Comparison of ENCODE assay signal across 30 mouse cellular contexts in the genomic region with DNA sequence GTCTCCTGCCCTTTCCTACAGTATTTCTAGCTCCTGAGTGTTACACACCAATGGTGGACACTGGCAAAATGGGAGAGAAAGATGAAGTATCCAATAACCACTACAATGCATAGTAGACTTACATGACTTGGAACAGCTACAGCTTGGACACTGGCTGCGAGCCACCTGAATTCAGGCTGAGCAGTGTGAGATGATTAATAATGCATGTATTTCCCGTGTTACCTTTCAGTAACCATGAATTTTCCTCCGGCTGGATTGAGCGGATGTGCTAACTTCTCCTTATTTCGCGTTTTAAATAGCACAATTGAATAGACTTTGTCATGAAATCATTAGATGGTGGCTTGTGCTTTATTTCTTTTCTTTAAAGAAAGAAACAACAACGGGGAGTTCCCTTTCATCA.
DNase-seq lines count a peak whose midpoint lies in the region; ATAC-seq lines count a peak whose summit lies in the region.
"Had no signal": no experiment of that assay in that cellular context is flagged by ENCODE, and none has a peak within 500 bp of the region (broad histone marks: within the 10 kb centered on the region; RNA-seq: fewer than 3 reads in every experiment).

No protein-coding gene starts in this region.

- no peaks in the 10 kb centered on the region for H3K36me3 ChIP-seq in forebrain, embryonic 14.5 days (ENCODE audit: control insufficient read depth, insufficient read depth, low read length)
- H3K36me3 ChIP-seq in forebrain, embryonic 12.5 days (replicated peaks), result no peaks in the 10 kb centered on the region
- H3K36me3 ChIP-seq in hindbrain, embryonic 14.5 days (replicated peaks; ENCODE audit: control insufficient read depth, insufficient read depth), result no peaks in the 10 kb centered on the region
- no peaks in the 10 kb centered on the region for H3K36me3 ChIP-seq in hindbrain, embryonic 12.5 days
- H3K36me3 ChIP-seq in midbrain, embryonic 14.5 days (ENCODE audit: control insufficient read depth, insufficient read depth, low read length), result no peaks in the 10 kb centered on the region
- H3K36me3 ChIP-seq in midbrain, embryonic 11.5 days (ENCODE audit: control insufficient read depth, insufficient read depth, low read length), result no peaks in the 10 kb centered on the region
- no peaks in the 10 kb centered on the region for H3K36me3 ChIP-seq in neural tube, embryonic 14.5 days (ENCODE audit: control insufficient read depth, insufficient read depth, low read length)
- H3K36me3 ChIP-seq: embryonic facial prominence, embryonic 10.5 days; embryonic facial prominence, embryonic 15.5 days; liver, embryonic 12.5 days had no signal

- no peak overlapping the region for H3K27ac ChIP-seq in forebrain, embryonic 14.5 days (ENCODE audit: low read depth, low read length)
- no peak overlapping the region for H3K27ac ChIP-seq in forebrain, embryonic 12.5 days
- H3K27ac ChIP-seq in hindbrain, embryonic 14.5 days, result peak overlapping the region; percentile 50
- no peak overlapping the region for H3K27ac ChIP-seq in hindbrain, embryonic 12.5 days
- H3K27ac ChIP-seq in midbrain, embryonic 14.5 days (replicated peaks; ENCODE audit: low read depth, low read length), result no peak overlapping the region
- H3K27ac ChIP-seq in midbrain, embryonic 11.5 days (ENCODE audit: low read depth, low read length), result no peak overlapping the region
- H3K27ac ChIP-seq in neural tube, embryonic 14.5 days (ENCODE audit: low read depth, low read length), result 0 out of 2 replicates have a peak overlapping the region, but pooled peaks have one; percentile 45
- H3K27ac ChIP-seq: embryonic facial prominence, embryonic 10.5 days; embryonic facial prominence, embryonic 15.5 days; layer of hippocampus, adult 2 months; left cerebral cortex, adult 2 months; liver, embryonic 12.5 days; stomach, postnatal 0 days had no signal

- no peak overlapping the region for H3K4me3 ChIP-seq in forebrain, embryonic 14.5 days (ENCODE audit: low read depth, low read length)
- H3K4me3 ChIP-seq in forebrain, embryonic 12.5 days (replicated peaks), result no peak overlapping the region
- H3K4me3 ChIP-seq in hindbrain, embryonic 14.5 days (replicated peaks; ENCODE audit: low read length), result no peak overlapping the region
- no peak overlapping the region for H3K4me3 ChIP-seq in hindbrain, embryonic 12.5 days
- no peak overlapping the region for H3K4me3 ChIP-seq in midbrain, embryonic 14.5 days (replicated peaks; ENCODE audit: low read depth, low read length)
- no peak overlapping the region for H3K4me3 ChIP-seq in midbrain, embryonic 11.5 days (ENCODE audit: low read depth, low read length)
- H3K4me3 ChIP-seq in neural tube, embryonic 14.5 days (ENCODE audit: low read depth, low read length), result no peak overlapping the region
- H3K4me3 ChIP-seq: embryonic facial prominence, embryonic 10.5 days; embryonic facial prominence, embryonic 15.5 days; layer of hippocampus, adult 2 months; left cerebral cortex, adult 2 months; liver, embryonic 12.5 days had no signal

- H3K4me2 ChIP-seq in forebrain, embryonic 14.5 days (ENCODE audit: low read length), result no peak overlapping the region
- no peak overlapping the region for H3K4me2 ChIP-seq in forebrain, embryonic 12.5 days
- no peak overlapping the region for H3K4me2 ChIP-seq in hindbrain, embryonic 14.5 days (replicated peaks)
- no peak overlapping the region for H3K4me2 ChIP-seq in hindbrain, embryonic 12.5 days (replicated peaks)
- no peak overlapping the region for H3K4me2 ChIP-seq in midbrain, embryonic 14.5 days (ENCODE audit: low read length)
- H3K4me2 ChIP-seq in midbrain, embryonic 11.5 days, result no peak overlapping the region
- no peak overlapping the region for H3K4me2 ChIP-seq in neural tube, embryonic 14.5 days (ENCODE audit: low read depth, low read length)
- H3K4me2 ChIP-seq: embryonic facial prominence, embryonic 15.5 days; heart, embryonic 11.5 days; liver, embryonic 12.5 days had no signal

- H3K9me3 ChIP-seq in forebrain, embryonic 14.5 days (replicated peaks; ENCODE audit: control insufficient read depth, low read length), result no peaks in the 10 kb centered on the region
- no peaks in the 10 kb centered on the region for H3K9me3 ChIP-seq in forebrain, embryonic 12.5 days
- H3K9me3 ChIP-seq in hindbrain, embryonic 14.5 days (ENCODE audit: control insufficient read depth, low read length), result no peaks in the 10 kb centered on the region
- no peaks in the 10 kb centered on the region for H3K9me3 ChIP-seq in hindbrain, embryonic 12.5 days (replicated peaks)
- H3K9me3 ChIP-seq in midbrain, embryonic 14.5 days (ENCODE audit: control insufficient read depth, low read length), result no peaks in the 10 kb centered on the region
- no peaks in the 10 kb centered on the region for H3K9me3 ChIP-seq in midbrain, embryonic 11.5 days (ENCODE audit: control insufficient read depth, low read length)
- H3K9me3 ChIP-seq in neural tube, embryonic 14.5 days (ENCODE audit: control insufficient read depth, low read length), result no peaks in the 10 kb centered on the region
- H3K9me3 ChIP-seq: embryonic facial prominence, embryonic 10.5 days; embryonic facial prominence, embryonic 15.5 days; liver, embryonic 12.5 days had no signal

- 36% methylated on average over 7 of the region's 7 CpGs for WGBS in forebrain, embryonic 14.5 days
- 49% methylated on average over 7 of the region's 7 CpGs for WGBS in forebrain, embryonic 12.5 days
- WGBS in hindbrain, embryonic 14.5 days, result 46% methylated on average over 7 of the region's 7 CpGs
- WGBS in hindbrain, embryonic 12.5 days, result 69% methylated on average over 7 of the region's 7 CpGs
- 42% methylated on average over 7 of the region's 7 CpGs for WGBS in midbrain, embryonic 14.5 days
- 84% methylated on average over 7 of the region's 7 CpGs for WGBS in midbrain, embryonic 11.5 days
- WGBS in neural tube, embryonic 14.5 days, result 47% methylated on average over 7 of the region's 7 CpGs

- H3K9ac ChIP-seq in forebrain, embryonic 14.5 days (ENCODE audit: low read length), result no peak overlapping the region
- H3K9ac ChIP-seq in forebrain, embryonic 12.5 days, result no peak overlapping the region
- H3K9ac ChIP-seq in hindbrain, embryonic 14.5 days, result no peak overlapping the region
- no peak overlapping the region for H3K9ac ChIP-seq in hindbrain, embryonic 12.5 days
- H3K9ac ChIP-seq in midbrain, embryonic 14.5 days (replicated peaks; ENCODE audit: low read length), result no peak overlapping the region
- H3K9ac ChIP-seq in midbrain, embryonic 11.5 days (ENCODE audit: low read length), result no peak overlapping the region
- H3K9ac ChIP-seq in neural tube, embryonic 14.5 days (replicated peaks; ENCODE audit: low read depth, low read length), result no peak overlapping the region
- H3K9ac ChIP-seq: embryonic facial prominence, embryonic 15.5 days; liver, embryonic 12.5 days; liver, postnatal 0 days had no signal

- peak; percentile 44 for DNase-seq in forebrain, embryonic 14.5 days (ENCODE audit: low spot score)
- DNase-seq in hindbrain, embryonic 14.5 days (ENCODE audit: low spot score), result peak; percentile 43
- DNase-seq in midbrain, embryonic 14.5 days, result peak; percentile 67
- DNase-seq in midbrain, embryonic 11.5 days (ENCODE audit: low spot score, missing footprints), result no peak
- DNase-seq: adrenal gland, adult 2 months; adrenal gland, postnatal 36 days; cerebellum, adult 2 months; cerebellum, postnatal 25 days; gastrocnemius, postnatal 14 days; heart, postnatal 36 days; kidney, adult 2 months; kidney, postnatal 36 days; liver, postnatal 0 days; lung, postnatal 36 days; right cerebral cortex, adult 18-20 months; right cerebral cortex, postnatal 4 days; thymus, postnatal 4 days had no signal

- ATAC-seq in forebrain, embryonic 14.5 days, result no peak
- ATAC-seq in forebrain, embryonic 12.5 days (ENCODE audit: low FRiP score), result no peak
- no peak for ATAC-seq in hindbrain, embryonic 14.5 days (ENCODE audit: low FRiP score)
- ATAC-seq in hindbrain, embryonic 12.5 days (ENCODE audit: low FRiP score), result no peak
- no peak for ATAC-seq in midbrain, embryonic 14.5 days (ENCODE audit: low FRiP score, low TSS enrichment)
- no peak for ATAC-seq in midbrain, embryonic 11.5 days (ENCODE audit: low FRiP score)
- ATAC-seq in neural tube, embryonic 14.5 days (ENCODE audit: low read depth), result no peak
- ATAC-seq in inflammation-experienced regulatory T-cells, adult 6 months, result no peak
- ATAC-seq: activated CD4-positive, CD25-positive, alpha-beta regulatory T cell, adult 4 months; liver, embryonic 12.5 days; liver, postnatal 0 days had no signal

- H3K27me3 ChIP-seq in forebrain, embryonic 14.5 days (replicated peaks; ENCODE audit: control insufficient read depth, insufficient read depth, low read length), result no peaks in the 10 kb centered on the region
- no peaks in the 10 kb centered on the region for H3K27me3 ChIP-seq in forebrain, embryonic 12.5 days
- no peaks in the 10 kb centered on the region for H3K27me3 ChIP-seq in hindbrain, embryonic 14.5 days (ENCODE audit: control insufficient read depth, insufficient read depth, low read length)
- no peaks in the 10 kb centered on the region for H3K27me3 ChIP-seq in hindbrain, embryonic 12.5 days
- H3K27me3 ChIP-seq in midbrain, embryonic 14.5 days (ENCODE audit: control insufficient read depth, insufficient read depth, low read length), result no peaks in the 10 kb centered on the region
- H3K27me3 ChIP-seq in midbrain, embryonic 11.5 days (ENCODE audit: control insufficient read depth, insufficient read depth, low read length), result no peaks in the 10 kb centered on the region
- no peaks in the 10 kb centered on the region for H3K27me3 ChIP-seq in neural tube, embryonic 14.5 days (ENCODE audit: control insufficient read depth, insufficient read depth, low read length)
- H3K27me3 ChIP-seq: CH12.LX; embryonic facial prominence, embryonic 15.5 days; liver, embryonic 12.5 days had no signal

- H3K4me1 ChIP-seq in forebrain, embryonic 14.5 days (ENCODE audit: control insufficient read depth, insufficient read depth, low read length), result peaks cover 8% of the 10 kb centered on the region
- peaks cover 11% of the 10 kb centered on the region for H3K4me1 ChIP-seq in forebrain, embryonic 12.5 days
- no peaks in the 10 kb centered on the region for H3K4me1 ChIP-seq in hindbrain, embryonic 14.5 days (replicated peaks; ENCODE audit: control insufficient read depth, insufficient read depth, low read length)
- 0 out of 2 replicates have a peak, but pooled peaks cover 3% of the 10 kb centered on the region for H3K4me1 ChIP-seq in hindbrain, embryonic 12.5 days
- peaks cover 4% of the 10 kb centered on the region; the same call in 1 of the 2 replicates for H3K4me1 ChIP-seq in midbrain, embryonic 14.5 days (ENCODE audit: control insufficient read depth, insufficient read depth, low read length)
- no peaks in the 10 kb centered on the region for H3K4me1 ChIP-seq in midbrain, embryonic 11.5 days (ENCODE audit: control insufficient read depth, insufficient read depth, low read length)
- H3K4me1 ChIP-seq in neural tube, embryonic 14.5 days (ENCODE audit: control insufficient read depth, insufficient read depth, low read length), result peaks cover 7% of the 10 kb centered on the region
- H3K4me1 ChIP-seq: embryonic facial prominence, embryonic 10.5 days; embryonic facial prominence, embryonic 15.5 days; liver, embryonic 12.5 days had no signal

Comparison
In these comparisons a context has a peak if more than half of its experiments do, and no peak if none do; other contexts are left out.
1. H3K27ac ChIP-seq: peak in hindbrain, embryonic 14.5 days (single experiment) and neural tube, embryonic 14.5 days (single experiment); none in forebrain, embryonic 14.5 days (single experiment), forebrain, embryonic 12.5 days (single experiment), hindbrain, embryonic 12.5 days (single experiment), midbrain, embryonic 14.5 days (single experiment) and midbrain, embryonic 11.5 days (single experiment).